Mouse (Mus musculus): ENCODE data around the gene Cldn24.

The Cldn24 gene

GRCm38 (mm10) chr8:47826911-47827310 is 5.0 kb downstream of the Cldn24 start:
- DNase-seq (ENCODE audit: low spot score): no peak

GRCm38 (mm10) chr8:47832616-47833015 is 10.7 kb downstream of the Cldn24 start:
- no peak for DNase-seq (ENCODE audit: low spot score)

- DNase-seq (ENCODE audit: low spot score): no peak
Measured at GRCm38 (mm10) chr8:47833944-47834343, 12.0 kb downstream of the Cldn24 start.

- DNase-seq (ENCODE audit: low spot score): no peak
Measured at GRCm38 (mm10) chr8:47843063-47843462, 21.1 kb downstream of the Cldn24 start.

- no peak for DNase-seq (ENCODE audit: low spot score)
Measured at GRCm38 (mm10) chr8:47843651-47844050, 21.7 kb downstream of the Cldn24 start.

- DNase-seq (ENCODE audit: low spot score): no peak
Measured at GRCm38 (mm10) chr8:47845956-47846355, 24.0 kb downstream of the Cldn24 start.

- no peak for DNase-seq (ENCODE audit: low spot score)
Measured at GRCm38 (mm10) chr8:47847161-47847560, 25.2 kb downstream of the Cldn24 start.

- DNase-seq (ENCODE audit: low spot score): no peak
Measured at GRCm38 (mm10) chr8:47847931-47848330, 26.0 kb downstream of the Cldn24 start.

GRCm38 (mm10) chr8:47849842-47850241 is 27.9 kb downstream of the Cldn24 start:
- peak; percentile 13 for DNase-seq (ENCODE audit: low spot score)

- no peak for DNase-seq (ENCODE audit: low spot score)
Measured at GRCm38 (mm10) chr8:47851824-47852502, 30.0 kb downstream of the Cldn24 start.

GRCm38 (mm10) chr8:47852737-47853136 is 30.8 kb downstream of the Cldn24 start:
- no peak for DNase-seq (ENCODE audit: low spot score)

GRCm38 (mm10) chr8:47853356-47853755 is 31.4 kb downstream of the Cldn24 start:
- DNase-seq (ENCODE audit: low spot score): no peak

- no peak for DNase-seq (ENCODE audit: low spot score)
Measured at GRCm38 (mm10) chr8:47859259-47859658, 37.3 kb downstream of the Cldn24 start.

- DNase-seq (ENCODE audit: low spot score): no peak
Measured at GRCm38 (mm10) chr8:47866568-47866967, 44.6 kb downstream of the Cldn24 start.

- DNase-seq (ENCODE audit: low spot score): peak; percentile 44
Measured at GRCm38 (mm10) chr8:47867067-47867466, 45.1 kb downstream of the Cldn24 start.

Measured in c-Kit-positive CD71-positive TER-119-positive erythroid progenitor cells, embryonic 14.5 days (primary cell).